Mouse (Mus musculus): ENCODE data around the gene Kcnn1.

Gene Kcnn1

DNA sequence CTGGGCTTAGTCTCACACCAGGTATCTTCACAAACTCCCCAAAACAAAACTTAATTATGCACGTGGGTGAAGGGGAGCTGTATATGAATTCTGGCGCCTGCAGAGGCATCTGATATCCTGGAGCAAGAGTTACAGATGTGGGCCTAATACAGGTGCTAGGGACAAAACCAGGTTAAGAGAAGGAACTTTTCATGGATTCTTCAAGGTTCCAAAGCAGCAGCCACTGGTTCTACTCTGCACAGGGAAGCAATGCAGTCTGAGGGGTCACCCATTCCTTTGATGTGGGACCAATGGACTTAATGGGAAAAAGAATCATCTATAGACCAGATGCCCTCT is 31.3 kb upstream of the Kcnn1 start:
- in situ Hi-C loops (cut with MboI, MseI) = loop anchor here (10.0 kb wide), 1 partner anchor 1030 kb away; no protein-coding TSS in a partner anchor

DNA sequence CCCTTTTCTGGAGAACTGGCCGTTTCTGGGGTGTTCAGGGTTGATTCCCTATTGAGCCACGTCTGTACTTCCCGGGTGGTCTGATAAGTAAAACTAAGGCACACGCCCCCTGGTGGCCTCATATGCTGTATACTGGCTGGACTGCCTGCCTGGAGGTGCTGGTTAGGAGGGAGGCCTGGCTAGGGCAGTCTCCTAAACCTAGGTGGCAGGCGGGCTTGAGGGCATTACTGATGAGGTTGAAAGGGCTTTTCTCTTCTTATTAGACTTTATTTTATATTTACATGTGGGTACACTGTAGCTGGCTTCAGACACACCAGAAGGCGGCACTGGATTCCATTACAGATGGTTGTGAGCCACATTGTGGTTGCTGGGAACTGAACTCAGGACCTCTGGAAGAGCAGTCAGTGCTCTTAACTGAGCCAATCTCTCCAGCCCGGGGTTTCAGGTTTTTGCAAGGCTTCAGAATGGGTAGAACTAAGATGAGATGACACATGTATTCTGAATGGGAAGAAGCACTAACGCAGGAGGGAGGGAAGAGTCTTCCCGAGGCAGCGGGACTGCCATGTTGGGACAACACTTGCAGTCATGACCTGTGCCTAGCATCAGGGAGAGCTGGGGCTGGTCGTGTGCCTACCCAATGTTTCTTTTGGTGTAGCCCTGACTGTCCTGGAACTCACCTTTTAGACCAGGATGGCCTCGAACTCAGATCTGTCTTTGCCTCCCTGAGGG is 30.8 kb upstream of the Kcnn1 start:
- in situ Hi-C loops (cut with MboI, MseI) = loop anchor here (10.0 kb wide), 1 partner anchor 1031 kb away; no protein-coding TSS in a partner anchor

DNA sequence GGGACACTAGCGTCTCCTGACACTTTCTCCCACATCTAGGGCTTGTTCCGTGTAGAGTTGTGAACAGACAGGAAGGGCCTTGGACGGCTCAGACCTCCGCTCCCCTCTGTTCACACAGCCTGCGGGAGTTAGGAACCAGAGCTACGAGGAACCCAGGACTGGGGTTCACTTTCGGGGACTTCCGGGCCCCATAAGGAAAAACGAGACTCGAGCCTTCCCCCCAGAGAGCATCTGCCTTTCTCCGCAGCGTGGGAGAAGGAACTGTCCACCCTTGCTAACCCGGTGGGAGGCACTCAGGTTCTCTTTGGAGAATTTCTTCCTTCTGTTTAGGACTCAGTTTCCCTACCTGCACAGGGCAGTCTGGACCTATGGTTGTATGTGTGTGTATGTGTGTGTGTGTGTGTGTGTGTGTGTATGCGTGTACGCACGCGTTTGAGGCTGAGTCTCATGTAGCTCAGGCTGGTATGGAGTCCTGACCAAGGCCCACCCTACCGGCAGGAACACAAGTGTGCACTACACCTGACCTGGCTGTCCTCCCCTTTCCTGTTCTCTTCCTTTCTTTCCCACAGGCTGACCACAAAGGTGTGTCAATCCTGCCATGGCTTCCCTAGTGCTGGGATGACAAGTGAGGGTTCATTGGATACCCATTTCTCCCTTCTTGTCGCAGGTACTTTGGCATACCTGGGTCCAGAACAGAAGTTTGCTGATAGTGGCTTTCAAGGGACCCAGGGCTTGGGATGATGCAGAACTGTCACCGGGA is 30.0 kb upstream of the Kcnn1 start:
- in situ Hi-C loops (cut with MboI, MseI) = loop anchor here (10.0 kb wide), 1 partner anchor 1032 kb away; no protein-coding TSS in a partner anchor

DNA sequence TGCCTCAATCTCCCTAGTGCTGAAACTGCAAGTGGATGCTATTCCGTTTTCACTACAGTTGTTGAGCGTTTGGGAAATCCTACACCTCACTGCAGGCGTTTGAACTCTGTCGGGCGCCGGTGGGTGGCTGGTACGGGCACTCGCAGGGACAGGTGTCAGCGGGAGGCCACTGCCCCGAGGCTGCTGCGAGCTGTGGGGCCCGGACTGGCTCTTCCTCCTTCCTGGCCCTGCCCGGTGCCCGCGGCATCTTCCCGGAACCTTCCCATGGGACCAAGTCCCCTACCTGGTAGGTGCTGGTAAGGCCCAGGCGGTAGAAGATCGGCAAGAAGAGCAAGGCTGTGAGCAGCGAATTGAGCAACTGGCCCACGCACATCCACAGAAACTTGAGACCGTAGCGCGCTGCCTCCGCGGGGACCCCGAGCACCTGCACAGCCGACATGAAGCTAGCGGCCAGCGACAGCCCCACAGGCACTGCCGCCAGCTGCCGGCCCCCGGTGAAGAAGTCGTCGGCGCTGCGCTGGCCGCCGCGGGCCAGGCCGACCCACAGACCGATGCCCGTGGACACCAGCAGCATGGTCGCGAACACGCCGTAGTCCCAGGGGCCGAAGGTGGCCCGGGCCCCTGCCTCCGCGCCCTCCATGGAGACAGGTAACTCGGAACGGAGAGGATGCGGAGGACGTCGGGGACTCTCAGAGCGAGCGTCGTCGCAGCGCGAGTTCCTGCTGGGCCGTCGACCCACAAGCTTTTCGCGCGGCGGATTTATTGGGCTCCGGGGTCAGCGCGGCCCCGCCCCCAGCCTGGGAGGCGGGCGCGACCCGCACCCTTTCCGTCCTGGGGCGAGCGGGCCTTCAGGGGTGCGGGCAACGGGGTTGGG is 29.2 kb upstream of the Kcnn1 start, which contains the start of gene Slc5a5:
Gene Slc5a5 (minus strand): TSS at position 736 of the 874 bp plus-strand sequence.
- in situ Hi-C loops (cut with MboI, MseI) = loop anchor here (10.0 kb wide), 1 partner anchor 1033 kb away; no protein-coding TSS in a partner anchor

DNA sequence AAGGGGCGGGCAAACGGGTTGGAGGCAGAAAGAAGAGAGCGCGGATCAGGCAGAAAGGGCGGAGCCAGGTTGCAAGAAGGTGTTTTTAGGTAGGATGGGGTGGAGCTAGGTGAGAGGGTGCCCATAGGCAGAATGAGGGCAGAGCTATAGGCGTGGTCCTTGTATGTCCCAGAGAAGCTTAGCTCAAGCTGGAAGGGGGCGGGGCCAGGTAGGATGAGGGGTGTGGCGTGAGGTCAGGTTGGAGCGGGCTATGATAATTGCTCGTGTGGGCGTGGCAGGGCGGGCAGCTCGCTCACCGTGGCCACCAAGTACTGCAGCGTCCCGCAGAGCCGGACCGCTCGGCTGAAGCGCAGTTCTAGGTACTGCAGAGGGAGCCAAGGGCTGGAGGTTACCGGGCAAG is 28.3 kb upstream of the Kcnn1 start:
- in situ Hi-C loops (cut with MboI, MseI) = loop anchor here (10.0 kb wide), 1 partner anchor 1033 kb away; no protein-coding TSS in a partner anchor

DNA sequence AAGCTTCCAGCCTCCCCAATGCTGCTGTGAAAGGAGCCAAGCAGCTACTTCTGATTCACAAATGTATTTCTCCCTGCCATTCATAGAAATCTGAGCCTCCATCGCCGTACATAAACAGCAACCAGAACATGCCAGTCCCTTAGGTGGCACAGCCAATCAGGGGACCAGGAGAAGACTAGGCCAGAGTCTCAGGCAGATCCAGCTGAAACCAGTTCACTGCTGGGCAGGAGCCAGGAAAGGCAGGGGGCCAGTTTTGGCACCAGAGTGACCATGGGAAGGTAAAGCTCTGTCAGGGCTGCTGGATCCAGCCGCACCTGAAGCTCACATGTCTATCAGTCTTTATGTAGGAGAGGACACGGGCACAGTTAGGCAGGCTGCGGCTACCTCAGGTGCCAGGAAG is 27.6 kb upstream of the Kcnn1 start:
- in situ Hi-C loops (cut with MboI, MseI) = loop anchor here (10.0 kb wide), 1 partner anchor 1034 kb away; no protein-coding TSS in a partner anchor

DNA sequence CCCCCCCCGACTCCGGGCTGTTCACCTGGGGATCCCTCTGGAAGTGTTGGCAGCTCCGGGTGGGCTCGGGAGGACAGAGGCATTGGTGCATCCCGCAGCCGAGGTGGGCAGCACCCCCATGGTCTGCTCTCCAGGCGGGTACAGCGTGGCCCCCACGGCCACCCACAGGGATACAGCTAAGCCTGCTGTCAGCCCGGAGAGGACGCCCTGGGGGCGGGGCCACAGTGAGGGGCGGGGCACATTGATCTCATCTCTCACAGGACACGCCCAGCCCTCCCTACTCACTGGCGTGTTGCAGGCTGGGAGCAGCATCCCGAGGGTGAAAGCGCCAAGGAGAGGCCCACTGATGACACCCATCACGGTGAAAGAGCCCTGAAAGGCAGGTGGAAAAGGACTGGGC is 24.6 kb upstream of the Kcnn1 start:
- in situ Hi-C loops (cut with MboI, MseI) = no loop called here

DNA sequence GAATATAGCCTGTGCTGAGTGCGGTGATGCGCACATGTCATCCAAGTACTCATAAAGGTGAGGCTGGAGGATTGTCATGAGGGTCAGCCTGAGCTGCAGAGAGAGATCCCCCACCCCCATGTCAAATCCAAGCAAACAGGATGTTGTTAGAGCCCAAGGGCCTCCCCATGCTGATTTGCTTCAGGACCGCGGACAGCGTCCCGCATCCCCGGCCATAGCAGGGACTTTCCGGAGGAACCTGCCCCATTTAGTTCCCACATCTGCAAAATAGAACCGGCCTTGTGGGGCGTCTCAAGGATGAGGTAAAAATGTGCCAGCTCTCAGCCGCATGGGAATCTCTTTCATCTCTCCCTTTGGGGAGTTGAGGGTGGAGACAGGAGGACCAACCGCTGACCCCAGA is 22.6 kb upstream of the Kcnn1 start:
- in situ Hi-C loops (cut with MboI, MseI) = no loop called here

DNA sequence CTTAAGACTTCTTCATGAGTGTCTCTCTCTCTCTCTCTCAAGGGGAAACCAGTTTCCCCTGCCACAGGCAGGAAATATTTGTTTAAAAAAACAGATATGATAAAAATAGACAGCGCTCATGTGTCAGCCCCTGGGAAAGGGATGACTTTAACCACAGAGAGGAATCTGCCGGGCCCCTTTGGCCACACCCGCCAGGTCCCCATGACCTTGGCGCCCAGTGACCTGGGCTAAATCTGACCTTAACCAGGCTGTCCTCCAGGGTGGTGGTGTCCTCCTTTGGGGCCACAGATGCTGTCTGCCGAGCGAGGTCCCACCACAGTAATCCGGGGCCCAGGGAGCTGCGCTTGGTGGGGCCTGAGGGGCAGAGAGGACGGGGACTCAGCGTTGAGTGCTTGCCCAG is 21.6 kb upstream of the Kcnn1 start:
- in situ Hi-C loops (cut with MboI, MseI) = no loop called here

DNA sequence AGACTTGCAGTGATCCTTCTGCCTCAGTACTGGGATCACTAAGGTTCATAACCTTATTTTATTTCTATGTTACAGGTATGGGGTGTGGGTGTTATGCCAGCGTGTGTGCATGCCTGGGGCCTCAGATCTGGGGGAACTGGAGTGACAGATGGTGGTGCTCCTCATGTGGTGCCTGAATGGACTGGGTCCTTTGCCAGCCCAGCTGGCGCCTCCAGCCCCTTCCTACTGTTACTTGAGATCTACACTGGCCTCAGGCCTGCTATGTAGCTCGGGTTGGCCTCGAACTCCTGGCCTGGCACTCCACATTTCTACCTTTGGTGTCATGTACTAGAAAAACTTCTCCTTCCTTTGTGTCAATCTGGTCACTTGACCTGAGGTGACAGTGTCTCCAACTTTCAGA is 21.1 kb upstream of the Kcnn1 start:
- in situ Hi-C loops (cut with MboI, MseI) = no loop called here

DNA sequence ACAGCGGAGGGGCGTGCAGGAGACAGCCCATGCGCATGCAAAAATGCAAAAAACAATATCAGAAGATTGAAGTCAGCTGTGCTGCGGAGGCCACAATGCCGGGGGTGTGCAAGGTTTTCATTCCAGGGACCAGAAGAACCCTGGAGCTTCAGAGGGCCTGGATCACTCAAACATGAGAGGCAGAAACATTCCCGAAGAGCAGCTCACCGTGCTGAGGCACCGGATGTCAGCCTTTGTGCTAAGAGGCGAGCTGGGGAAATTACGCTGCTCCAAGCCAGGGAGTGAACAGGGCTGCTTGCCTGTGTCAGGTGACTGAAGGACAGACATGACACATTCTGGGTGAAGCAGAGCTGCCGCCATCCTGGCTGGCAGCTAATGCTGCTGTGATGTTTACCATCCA is 17.5 kb upstream of the Kcnn1 start:
- in situ Hi-C loops (cut with MboI, MseI) = no loop called here

DNA sequence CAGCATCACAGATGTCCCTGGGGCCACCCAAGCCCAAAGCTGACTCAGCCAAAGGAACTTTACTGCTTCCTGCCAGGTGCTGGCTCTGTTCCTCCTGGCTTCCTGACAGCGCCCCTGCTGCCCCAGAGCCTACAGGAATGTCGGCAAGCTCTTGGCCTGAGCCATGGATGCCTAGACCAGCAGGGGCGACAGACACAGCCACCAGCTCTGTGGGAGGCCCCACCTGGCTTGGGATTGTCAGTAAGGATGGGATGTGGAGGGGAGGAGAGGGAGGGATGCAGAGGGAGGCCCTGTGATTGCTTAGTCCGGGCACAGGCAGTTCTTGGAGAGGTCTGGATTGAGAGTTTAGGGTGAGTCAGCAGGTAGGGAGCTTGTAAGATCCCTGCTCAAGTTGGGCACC is 17.1 kb upstream of the Kcnn1 start:
- in situ Hi-C loops (cut with MboI, MseI) = no loop called here

DNA sequence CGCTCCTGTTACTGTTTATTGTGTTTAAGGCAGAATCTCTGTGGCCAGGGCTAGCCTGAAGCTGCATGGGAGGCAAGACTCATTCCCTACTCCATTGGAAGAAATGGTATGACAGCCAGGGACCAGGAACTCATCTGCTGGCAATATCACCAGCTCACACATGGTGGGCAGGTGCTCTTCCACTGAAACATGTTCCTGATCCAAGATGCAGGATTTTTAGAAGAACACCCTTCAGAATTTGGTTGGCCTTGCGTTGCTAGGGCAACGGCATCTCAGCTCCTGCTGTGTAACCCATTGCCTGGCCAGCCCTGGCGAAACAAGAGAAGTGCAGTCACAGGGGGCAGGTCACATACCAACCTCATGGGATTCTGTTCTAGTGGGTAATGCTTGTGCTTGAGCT is 16.4 kb upstream of the Kcnn1 start:
- in situ Hi-C loops (cut with MboI, MseI) = no loop called here

DNA sequence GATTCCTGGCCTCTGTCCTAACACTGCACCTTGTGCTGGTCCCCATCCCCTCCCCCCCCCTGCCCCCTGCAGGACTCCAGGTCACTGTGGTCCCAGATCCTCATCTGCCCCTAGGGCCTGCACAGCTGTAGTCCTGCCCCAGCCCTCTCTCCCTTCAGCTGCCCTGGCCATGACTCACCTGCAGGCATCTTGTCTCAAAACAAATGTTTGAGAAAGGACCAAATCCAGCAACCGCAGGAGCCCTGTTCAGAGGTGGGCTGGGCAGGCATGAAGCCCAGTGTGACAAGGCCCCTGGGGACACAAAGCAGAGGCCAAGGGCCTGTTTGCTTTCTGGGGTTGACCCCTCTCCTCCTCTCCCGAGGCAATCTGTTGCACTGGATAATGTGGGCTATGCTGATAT is 15.1 kb upstream of the Kcnn1 start:
- in situ Hi-C loops (cut with MboI, MseI) = no loop called here

DNA sequence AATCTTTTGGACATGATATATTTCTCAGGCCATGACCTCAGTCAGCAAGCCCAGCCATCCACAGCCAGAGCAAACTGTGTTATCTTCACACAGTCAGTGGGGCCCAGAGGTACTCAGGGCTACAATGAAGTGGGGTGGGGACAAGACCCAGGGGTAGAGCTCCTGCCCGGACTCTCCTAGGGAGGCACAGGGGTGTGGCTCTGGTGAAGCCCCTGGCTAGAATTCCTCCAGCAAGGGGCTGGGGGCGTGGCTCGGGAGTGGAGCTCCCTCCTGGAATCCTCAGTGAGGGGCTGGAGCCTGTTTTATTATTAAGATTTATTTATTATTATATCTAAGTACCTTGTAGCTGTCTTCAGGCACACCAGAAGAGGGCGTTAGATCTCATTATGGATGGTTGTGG is 13.3 kb upstream of the Kcnn1 start:
- in situ Hi-C loops (cut with MboI, MseI) = no loop called here

DNA sequence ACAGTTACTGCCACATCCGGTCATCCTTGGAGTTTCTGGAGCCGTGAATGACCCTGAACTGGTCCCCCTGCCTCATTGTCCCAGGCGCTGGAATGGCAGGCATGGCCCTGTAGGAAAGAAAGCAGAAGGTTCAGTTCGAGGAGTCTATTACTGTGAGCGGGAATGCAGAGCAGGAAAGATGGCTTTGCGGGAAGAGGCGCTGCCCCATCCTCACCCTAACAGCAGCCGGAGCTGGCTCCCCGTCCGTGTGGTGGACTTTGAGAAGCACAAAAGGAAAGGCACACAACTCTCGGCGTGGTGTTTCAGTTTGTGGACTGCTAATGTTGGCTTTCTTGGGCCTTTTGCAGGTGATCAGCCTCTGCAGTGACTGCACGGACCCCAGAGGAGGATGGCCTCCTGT is 11.4 kb upstream of the Kcnn1 start:
- in situ Hi-C loops (cut with MboI, MseI) = no loop called here

DNA sequence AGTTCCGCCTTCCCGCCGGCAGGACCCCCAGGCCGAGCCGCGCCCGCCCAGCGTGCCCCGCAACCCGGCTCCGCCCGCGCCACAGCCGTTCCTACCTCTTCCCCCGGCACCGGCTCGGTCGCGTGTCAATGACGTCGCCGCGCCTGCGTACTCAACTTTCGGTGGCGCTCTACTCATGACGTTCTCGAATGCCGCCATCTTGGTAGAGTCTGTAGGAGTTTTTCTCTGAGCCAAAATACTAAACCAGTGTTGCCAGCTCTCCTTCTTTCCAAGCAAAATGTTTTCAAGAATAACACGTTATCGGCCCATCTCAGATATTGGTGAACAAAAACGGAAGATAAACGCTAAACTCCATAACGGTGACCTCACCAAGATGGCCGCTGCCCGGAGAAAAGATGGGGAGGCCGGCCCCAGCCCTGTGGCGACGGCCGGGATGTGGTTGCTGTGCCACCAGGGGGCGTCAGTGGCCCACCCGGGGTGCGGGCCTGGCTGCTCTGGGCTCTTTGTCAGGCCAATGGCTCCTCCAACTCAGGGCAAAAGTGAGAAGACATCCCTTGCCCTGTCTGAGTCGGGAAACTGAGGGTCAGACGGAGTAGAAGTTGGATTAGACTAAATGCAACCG is 10.4 kb upstream of the Kcnn1 start, which contains the start of gene Ccdc124:
Gene Ccdc124 (minus strand): TSS at position 572 of the 622 bp plus-strand sequence.
- in situ Hi-C loops (cut with MboI, MseI) = no loop called here

DNA sequence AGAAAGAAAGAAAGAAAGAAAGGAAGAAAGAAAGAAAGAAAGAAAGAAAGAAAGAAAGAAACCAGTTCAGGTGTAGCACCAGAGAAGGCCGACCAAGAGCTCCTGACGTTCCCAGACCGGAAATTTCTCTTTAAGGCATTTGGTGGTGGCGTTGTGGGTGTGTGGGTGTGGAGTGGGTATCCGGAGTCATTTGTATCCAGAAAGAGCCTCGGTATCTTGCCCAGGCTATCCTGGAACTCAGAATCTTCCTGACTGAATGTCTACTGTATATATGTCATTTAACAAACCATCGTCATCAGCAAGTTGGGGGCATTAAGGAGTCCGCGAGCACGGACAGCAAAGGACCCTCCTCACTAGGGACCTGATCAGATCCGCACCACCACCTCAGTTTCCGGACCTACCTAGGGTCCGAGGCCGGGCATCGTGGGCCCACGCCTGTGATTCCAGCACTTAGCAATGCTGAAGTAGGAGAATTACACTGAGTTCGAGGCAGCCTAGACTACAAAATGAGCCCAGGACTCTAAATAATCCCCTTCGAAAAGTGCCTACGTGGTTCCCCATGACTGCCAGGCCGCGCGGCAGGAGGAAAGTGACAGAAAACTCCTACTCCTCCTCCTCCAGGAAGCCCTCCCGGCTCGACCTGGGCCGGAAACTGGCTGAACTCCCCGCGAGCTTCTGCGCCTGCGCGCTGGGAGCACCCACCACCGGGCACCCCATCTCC is 9.7 kb upstream of the Kcnn1 start:
- in situ Hi-C loops (cut with MboI, MseI) = no loop called here

DNA sequence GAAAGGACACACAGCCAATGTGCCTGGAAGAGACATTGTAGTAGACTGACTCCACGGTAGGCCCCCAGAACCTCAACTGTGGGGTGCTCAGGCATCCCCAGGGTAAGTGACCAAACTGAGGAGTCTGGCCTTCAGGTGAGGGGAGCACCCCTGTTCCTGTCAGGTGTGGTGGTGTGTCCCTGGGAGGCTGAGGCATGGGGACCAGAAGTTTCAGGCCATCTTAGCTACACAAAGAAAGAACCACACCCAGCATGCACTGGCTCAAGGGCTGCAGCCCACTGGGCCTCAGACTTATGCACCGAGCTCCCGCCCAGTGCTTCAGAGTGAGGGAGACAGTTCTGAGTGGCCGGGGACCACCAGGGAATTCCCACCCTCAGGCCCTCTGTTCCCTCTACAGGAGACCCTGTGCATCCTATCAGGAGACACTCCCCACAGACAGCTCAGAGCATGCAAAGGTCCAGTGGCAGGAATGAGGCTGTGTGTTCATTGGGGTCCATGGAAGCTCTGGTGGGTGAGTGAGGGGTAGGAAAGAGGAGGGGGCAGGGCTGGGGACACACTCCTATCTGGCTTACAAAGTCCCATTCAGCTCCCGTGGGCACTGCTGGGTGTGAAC is 8.2 kb upstream of the Kcnn1 start:
- in situ Hi-C loops (cut with MboI, MseI) = no loop called here

DNA sequence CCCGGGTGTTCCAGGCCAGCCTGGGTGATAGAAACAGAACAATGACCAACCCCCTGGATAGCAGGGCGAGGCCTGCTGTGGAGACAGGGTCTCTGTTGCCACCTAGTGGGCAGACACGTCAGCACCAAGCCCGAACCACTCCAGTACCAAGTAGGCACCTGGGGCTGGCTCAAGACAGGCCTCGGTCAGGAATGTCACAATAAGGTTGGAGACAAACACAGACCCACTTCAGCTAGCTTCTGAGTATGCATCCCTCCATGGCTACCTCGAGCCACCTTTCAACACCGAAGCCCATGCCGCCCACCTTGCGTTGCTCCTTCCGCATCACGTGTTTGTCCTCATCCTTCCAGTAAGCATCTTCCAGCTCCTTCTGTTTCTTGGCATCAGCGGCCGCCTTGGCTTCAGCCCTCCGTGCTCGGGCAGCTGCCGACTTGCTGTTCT is 6.6 kb upstream of the Kcnn1 start:
- in situ Hi-C loops (cut with MboI, MseI) = no loop called here
